Mouse (Mus musculus) monocyte, adult 5-6 weeks (primary cell): Measurements from ENCODE around the gene Tdp2. TPM values are rescaled to one million over a fixed set of nuclear protein-coding genes. Genes with fewer than 3 reads are reported as not detected.
"Not testable (repeated sequence)": the region's sequence is repeated elsewhere in the genome, so short reads cannot be mapped to it uniquely, and the experiment has no call there.

Source experiments
- ATAC-seq: fragments of 153-309, 156-312 bp; replicated peaks from 2 replicates; pipeline ENCODE4 v1.8.0; 2017; ENCODE audit warnings: mild to moderate bottlenecking; ENCODE audit not compliant: low TSS enrichment, insufficient number of reproducible peaks, severe bottlenecking, poor library complexity, low FRiP score
- total RNA-seq: library from RNA; stranded (forward); fragments of 200-1000, 200-491, 200-594 nt; gene quantifications from 3 replicates; pipeline ENCODE4 v1.2.3, GENCODE M21; 2017

The Tdp2 gene
- total RNA-seq, 1 experiment from 2014 or later = 50.7 TPM

DNA sequence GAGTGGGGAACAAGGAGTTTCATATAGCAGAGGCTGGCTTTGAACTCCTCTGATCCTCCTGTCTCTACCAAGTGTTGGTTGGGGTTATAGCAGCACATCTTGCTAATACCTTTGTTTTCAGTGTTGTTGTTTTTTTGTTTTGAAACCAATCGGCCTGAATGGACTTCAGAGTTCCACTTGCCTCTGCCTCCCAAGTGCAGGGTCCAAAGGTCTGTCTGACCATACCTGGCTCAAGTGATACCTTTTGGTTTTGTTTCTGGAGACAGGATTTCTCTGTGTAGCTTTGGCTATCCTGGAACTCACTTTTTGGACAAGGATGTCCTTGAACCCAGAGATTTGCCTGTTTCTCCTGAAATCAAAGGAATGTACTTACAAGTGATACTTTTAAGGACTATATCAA, 11.5 kb upstream of the Tdp2 start:
- ATAC-seq = no peak

DNA sequence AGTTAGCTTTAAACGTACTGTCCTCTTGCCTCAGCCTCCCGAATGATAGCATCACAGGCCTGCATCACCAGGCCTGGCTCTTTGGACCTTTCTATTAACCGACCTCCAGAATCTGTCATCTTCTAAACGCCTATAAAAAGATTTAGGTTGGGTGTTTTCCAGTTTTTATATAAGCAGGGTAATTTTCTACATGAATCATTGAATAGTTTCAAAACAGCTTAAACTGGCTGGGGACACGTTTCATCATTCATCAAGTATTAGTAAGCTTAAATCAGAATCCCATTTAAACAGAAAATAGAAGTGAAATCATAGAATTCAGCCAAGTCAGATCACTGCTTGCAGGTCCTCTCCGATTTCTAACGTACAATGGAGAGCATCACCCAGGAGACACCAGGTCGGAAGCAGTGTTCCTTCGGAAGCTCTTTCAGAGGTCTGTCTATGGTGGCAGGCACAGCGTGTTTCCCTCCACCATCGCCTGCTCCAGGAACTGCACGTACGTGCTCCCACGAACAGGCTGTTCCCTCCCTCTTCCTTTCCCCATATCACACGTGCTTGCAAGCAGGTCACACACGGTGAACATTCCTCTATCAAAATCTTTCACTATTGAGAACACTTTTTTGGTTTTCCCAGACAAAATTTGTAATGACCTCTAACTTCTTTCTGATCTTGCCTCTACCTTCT, 8.7 kb upstream of the Tdp2 start:
- no peak for ATAC-seq

DNA sequence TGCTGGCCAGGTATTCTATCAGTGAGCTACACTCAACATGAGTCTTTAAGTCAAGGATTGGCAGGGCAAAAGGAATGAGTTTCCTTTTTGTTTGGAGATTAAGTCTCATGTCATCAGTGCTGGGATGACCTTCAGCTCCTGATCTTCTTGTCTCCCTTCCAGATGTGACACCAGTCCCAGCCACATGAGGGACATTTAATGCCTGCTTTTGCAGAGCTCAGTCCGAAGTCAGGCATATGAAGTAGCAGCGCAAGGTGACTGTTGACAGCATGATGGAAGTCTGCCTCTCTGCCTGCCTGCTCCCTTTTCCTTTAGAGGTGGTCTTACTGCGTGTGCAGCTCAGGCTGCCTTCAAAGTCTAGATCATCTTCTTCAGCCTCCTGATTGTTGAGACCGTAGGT, 6.8 kb upstream of the Tdp2 start:
- no peak for ATAC-seq

DNA sequence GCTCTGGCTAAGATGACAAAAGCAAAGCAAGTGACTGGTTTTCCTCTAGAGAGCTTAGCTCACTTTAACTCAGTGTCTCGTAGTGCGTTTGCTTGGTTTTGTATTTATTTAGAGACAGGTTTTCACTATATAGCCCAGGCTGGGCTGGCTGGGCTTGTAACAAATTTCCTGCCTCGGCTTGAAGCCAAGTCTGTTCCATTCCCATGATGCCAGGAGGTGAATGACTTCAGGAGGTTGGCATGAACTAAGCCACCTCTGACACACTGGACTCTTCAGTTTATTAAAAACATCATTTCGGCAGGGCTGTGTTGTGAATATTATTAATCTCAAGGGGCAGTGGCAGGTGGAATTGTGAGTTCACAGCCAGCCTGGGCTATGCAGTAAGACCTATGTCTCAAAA, 5.9 kb upstream of the Tdp2 start:
- ATAC-seq = no peak

DNA sequence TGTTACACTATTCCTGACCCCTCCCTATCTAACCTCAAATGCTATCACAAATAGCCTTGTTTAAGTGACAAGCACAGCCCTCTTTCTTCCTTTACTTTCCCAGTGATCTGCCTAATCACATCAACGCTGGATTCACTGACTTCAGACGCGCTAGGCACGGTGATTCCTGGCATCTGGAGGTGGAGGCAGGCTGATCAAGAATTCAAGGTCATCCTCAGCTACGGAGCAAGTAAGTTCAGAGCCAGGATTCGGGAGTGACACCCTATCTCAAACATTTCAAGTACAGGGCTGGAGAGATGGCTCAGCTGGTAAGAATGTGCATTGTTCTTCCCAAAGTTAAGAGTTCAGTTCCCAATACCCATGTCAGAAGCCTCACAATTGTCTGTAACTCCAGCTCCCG, 5.4 kb upstream of the Tdp2 start:
- no peak for ATAC-seq

DNA sequence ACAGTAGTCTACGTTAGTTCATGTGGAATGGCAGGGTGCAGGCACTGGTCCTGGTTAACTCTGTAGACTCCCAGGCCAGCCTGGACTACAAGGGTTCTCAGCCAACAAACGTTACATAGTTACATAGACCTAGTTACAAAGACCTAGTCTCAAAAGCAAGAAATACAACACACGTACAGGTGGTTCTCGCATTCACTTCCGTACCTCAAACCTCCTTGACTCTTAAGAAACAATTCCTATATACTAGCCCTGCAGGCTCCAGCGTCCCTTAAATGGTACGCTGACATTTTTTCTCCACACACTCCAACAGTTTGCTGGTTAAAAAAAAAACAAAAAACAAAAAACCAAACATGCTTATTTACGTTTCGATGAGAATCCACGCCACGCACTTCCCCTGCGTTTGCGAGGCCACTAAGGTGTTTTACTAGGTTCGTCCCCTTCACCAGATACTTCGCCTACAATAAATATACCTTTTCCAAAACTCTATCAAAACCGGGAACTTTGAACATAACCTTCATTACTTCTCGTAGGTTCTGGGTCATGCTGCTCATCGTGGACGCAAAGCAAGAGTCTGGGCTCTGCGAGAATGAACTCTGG, 625 bp upstream of the Tdp2 start:
- ATAC-seq = no peak

DNA sequence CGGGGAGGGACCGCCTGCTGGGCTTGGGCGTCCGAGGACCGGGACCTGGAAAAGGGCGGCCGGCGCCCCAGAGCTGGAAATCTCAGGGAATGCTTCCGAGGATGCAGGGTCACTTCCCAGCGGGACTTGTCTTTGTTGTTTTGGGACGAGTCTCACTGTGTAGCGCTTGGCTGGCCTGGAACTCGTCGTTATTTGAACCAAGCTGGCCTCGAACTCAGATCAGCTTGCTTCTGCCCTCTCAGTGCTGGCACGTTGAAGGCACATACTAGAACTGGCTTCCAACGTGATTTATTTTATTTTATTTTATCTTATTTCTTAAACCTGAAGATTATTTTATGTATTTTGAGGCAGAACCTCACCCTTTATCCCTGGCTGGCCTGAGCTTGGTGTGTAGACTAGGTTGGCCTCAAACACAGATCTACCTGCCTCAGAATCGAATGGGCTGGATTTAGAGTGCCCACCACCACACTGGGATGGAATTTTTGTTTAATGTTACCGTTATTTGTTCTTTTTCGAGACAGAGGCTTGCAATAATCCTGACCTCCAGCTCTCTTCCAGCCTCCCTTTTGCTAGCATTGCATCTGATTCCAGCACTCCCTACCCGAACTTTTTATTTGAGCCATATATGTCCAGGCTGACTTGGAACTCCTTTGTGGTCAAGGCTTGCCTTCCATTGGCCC, 792 bp downstream of the Tdp2 start:
- no peak for ATAC-seq

DNA sequence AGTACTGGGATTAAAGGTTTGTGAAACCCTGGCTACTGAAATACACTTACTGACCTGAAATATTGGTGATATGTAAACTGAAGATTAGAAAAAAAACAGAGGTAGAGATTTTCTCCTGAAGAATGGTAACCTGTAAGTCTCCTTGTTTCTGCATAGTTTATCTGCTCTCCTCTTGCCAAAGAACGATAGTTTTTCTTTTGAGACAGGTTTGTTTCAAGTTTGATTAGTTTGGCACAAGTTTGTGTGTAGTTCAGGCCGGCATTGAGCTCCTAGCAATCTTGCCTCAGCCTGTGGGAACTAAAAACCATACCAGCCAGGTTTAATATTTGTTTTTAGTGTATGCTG, 1.3 kb downstream of the Tdp2 start:
- no peak for ATAC-seq

DNA sequence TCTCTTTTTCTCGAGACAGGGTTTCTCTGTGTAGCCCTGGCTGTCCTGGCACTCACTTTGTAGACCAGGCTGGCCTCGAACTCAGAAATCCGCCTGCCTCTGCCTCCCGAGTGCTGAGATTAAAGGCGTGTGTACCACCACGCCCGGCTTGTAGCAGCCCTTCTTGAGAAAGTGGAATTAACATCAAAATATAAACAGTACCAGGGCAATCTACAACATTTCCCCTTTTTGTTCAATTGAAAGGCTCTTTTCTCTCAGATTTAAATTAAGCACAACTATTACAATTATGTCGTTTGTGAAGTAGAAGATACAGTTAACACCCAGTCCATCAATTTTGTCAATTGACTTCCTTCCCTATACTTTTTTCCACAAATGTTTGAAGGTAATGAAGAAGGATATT, 6.3 kb downstream of the Tdp2 start:
- ATAC-seq = not testable (repeated sequence)

DNA sequence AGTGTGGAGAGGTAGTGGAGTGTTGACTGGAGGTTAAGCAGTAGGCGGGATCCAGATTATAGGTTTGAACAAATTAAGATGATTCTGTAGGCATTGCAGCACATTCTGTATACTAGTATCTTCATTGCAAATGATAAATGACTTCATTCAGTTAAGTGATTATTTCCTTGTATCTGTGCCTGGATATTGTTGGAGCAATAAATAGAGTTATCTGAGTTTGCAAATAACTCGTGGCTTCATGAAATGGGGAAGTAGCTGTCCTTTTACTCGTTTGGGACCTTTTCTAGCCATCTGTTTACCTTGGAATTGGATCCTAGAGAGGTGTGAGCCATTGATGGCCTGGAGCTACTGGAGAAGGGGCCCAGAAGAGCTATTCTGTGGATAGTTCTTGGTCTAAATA, 8.4 kb downstream of the Tdp2 start:
- ATAC-seq = no peak

DNA sequence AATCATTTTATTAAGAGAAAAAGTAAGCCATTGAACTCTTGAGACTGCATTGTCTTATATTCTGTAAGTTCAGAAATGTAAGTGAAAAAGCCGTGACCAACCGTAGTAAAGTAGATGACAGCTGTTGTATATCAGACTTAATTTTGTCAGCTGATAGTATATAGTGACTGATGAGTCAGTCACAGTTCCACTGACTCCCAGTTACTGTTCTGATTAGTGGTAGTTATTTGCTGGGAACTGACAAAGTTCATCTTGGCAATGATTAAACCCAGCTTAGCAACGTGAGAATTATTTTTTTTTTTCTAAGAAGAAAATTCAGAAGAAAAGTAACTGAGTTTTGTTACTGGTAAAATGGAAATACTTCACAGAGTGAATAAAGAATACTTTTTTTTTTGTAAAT, 10.2 kb downstream of the Tdp2 start:
- no peak for ATAC-seq

DNA sequence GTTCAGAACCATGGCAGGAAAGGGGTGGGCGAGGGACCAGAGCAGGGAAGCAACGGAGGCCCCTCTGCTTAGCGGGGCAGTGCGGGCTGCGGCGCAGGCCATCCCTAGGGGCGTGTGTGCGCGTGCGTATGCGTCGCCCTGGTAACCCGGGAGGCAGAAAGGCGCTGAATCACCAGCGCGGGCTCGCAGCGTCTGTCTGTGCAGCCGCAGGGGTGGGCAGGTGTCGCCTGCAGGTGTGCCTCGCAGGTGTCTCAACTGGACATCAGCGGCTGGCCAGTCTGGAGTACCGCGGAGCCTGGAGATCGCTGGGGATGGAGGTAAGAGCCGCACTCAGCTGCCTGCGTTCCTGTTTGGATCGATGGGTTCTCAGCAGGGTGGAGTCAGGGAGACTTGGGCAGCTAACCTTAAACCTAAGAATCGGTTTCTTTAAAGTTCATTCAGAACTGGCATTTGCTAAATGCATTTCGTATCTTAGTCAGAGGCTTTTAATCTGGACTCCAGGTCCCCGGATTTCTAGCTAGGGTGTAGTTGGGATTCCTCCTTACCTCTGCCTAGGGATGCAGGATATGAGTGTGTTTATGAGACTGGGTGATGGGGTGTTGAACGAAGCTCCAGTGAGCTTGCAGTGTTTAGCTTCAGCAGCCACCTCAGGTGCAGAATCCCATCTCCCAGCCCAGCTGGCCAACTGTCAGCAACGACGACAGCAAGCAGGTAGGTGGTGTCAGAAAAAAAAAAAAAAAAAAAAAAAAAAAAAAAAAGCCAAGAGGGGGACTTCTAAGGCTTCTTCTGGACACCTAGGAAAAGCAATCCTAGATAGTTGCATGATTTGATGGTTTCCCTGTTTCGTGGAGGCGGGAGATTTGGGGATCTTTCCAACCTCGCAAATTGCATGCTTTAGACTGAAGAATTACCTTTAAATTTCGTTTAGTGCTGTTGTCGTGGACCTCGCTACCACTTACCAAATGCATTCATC, 13.8 kb downstream of the Tdp2 start, which contains the start of gene D130043K22Rik:
Gene D130043K22Rik, plus strand, starts transcription at position 153 of the 973 bp plus-strand sequence.
- no peak for ATAC-seq

DNA sequence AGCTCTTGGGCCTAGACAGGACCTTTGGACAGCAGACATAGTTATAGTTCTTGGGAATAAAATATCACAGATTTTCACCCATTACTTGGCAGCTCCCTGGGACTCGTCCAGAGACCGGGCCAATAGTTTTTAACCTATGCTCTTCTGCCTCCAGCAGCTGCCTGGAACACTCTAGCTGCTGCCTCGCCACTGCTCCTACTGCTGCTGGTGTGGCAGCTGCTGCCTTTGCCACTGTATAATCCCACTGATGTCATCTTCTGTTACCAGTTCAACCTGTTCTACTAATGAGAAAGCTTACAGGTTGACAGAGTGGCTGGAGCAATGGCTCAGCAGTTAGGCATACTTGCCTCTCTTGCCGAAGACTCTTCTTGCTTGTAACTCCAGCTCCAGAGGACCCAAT, 17.8 kb downstream of the Tdp2 start:
- ATAC-seq = no peak

DNA sequence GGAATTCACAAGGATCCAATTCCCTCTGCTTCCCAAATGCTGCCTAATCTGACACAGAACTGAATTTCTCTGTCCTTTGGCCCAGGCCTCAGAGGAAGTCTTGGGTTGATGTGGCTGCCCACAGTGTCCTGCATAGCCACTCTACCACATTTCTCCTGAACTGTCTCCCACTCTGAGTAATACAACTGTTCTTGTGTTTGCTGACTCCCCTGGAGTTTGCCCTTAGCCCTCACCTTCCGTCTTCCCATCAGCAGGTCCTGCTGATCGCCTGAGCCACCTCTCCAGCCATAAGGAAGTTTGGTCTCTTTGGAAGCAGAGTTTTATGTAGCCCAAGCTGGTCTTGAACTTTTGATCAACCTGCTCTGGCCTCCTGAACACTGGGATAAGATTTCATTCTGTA, 20.5 kb downstream of the Tdp2 start:
- ATAC-seq = no peak

DNA sequence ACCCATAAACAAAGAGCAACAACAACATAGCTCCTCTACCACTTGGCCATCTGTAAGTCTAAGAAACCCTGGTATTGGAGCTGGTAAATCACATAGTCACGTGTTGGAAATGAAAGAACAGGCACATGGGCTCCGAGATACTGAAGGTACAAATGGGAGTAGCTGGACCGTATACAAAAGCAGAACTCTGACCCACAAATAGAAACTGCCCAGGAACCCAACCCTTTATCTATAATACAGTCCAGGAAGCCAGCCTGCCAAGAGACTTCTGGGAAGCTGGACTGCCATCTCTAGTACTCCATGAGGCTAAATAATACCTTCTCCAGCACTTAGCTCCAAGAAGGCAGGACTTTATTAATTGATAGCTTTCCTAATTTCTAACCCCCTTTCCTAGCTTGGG, 21.1 kb downstream of the Tdp2 start:
- no peak for ATAC-seq

DNA sequence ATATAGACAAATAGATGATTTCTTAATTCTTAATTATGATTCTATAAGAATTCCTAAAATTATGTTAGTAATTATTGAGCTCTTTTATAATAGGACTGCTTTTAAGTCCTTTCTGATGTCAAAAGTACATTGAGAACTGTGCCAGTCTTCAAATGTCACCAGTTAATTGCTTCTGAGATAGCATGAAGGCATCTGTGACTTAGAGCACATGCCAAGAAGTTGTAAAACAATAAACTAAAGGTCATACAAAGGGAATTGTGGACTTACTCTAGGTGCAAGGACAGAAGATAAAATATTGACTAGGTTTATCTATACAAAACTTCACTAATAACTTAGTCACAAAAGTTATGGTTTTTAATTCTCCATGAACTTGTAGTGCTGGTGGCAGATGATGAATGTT, 27.6 kb downstream of the Tdp2 start:
- ATAC-seq = no peak

DNA sequence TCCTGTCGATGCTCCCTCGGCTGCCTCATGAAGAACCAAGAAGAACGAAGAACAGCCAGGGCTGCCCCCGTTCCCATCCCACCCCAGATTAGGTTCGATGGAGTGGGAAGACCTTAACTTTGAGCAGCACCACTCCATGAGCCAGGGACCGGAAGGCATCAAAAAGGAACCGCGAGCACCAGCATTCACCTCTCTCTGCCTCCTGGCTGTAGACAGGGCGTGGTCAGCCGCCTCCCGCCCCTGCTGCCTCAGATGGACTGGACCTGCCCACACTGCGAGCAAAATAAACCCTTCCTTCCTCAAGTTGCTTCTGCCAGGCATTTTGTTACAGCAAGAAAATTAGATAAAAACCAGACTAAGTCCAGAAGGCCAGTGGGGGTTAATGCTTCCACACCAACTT, 29.6 kb downstream of the Tdp2 start:
- ATAC-seq = no peak

DNA sequence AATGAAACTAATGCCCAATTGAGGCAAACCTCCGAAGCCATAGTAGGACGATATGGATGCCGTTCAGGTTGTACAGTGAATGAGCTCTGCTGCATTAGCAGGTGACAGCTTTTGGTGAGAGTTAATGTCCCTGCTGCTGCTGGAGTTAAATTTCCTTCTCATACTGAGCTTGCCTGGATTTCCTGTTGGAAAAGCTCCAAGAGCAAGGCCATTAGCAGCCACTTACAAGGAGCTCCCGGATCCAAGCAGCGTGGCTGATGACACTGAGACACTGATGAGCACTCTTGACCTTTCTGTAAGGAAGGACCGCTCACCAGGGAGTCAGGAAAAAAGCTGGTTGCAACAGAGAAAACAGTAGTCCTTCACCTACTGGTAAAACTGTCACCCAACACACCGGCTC, 30.5 kb downstream of the Tdp2 start:
- no peak for ATAC-seq

DNA sequence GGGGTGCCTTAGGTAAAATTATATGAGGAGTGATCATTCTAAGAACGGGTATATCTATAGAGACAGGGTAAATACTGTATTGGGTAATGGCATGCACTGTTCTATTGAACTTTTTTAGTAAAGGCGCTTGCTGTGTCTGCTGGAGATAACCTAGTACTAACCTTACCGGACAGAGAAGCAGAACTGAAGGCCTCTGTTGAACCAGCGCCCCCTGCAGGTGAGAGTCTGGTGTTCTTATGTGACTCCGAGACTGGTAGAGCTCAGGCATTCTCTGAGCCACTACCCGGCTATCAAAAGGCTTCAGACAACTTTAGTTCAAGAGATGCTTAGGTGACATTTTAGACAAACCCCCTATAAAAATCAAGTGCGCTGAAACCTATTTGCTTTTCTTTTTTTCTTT, 31.0 kb downstream of the Tdp2 start:
- no peak for ATAC-seq
